Mouse (Mus musculus) 416B (cell line): ENCODE results near the gene Maml2.

Experiments used
- DNase-seq: peaks from one replicate; pipeline ENCODE4 v3.0.0; 2011; ENCODE audit warnings: low read depth

The Maml2 gene

GRCm38 (mm10) chr9:13716316-13717099 is 418.8 kb downstream of the Maml2 start:
- peak; percentile 87 for DNase-seq

- DNase-seq = no peak
These were observed 450.6 kb downstream of the Maml2 start, which contains the start of gene Mtmr2 for GRCm38 (mm10) chr9:13748404-13748797. Gene Mtmr2, plus strand, starts transcription at chr9:13748410.

DNA sequence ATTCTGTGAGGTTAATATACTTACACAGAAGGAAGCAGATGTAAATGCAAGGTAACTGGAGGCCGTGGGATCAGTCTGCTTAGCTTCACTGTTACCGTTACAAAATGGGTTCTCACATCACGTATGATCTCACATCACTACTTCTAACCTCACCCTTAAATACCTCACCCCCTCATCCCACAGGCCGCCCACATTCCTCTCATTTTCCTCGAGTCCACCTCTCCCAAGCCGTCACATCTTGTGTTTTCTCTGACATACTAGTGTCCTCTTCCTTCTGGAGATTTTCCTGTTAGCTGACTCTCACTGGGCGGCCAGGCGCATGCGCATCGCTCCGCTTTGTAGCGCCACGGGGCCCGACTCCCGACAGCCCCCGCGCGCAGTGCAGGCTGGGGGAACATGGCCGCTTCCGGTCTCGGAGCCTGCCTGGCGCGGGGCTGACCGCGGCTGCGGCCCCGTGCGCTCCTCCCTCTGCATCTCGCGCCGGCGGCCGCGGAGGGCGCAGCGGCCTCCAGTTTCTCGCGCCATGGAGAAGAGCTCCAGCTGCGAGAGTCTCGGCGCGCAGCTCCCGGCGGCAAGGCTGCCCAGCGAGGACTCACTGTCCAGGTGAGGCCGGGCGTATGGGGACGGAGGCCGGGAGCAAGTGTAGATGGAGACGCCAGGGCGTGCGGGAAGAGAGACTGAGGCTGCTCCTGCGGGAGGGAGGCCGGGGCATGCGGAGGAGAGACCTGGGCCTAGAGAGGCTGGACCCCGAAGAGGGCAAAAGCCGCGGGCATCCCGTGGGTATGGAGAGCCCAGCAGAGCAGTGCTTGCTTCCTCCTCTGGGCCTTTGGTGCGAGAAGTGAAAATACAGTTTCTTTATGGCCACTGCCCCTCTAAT is 451.3 kb downstream of the Maml2 start:
- peak; percentile 91 for DNase-seq

- peak; percentile 59 for DNase-seq
These were observed 451.9 kb downstream of the Maml2 start for GRCm38 (mm10) chr9:13749675-13749998.

DNA sequence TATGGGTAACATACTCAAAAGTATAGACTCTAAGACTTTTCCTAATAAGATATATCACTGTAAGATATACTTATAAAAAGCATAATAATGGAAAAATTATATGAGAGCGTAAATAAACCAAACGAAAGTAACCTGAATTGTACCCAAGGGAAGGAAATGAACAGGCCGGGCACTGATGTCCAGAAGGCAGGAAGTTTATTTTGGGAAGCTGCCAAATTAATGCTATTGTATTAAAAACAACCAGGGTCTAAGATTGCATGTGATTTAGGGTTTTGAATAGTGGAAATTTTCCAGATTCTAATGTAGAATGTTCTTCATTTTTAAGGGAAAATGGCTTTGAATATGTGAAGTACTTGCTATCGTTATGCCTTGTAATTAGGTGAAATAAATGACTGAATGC is 454.8 kb downstream of the Maml2 start:
- DNase-seq = peak; percentile 76
